Mouse (Mus musculus) lung, postnatal 10 days (tissue): ENCODE measurements around the gene Pcdh10.

ENCODE experiments used
- DNase-seq: peaks from one replicate; pipeline ENCODE4 v3.0.0; 2021

Gene Pcdh10

DNA sequence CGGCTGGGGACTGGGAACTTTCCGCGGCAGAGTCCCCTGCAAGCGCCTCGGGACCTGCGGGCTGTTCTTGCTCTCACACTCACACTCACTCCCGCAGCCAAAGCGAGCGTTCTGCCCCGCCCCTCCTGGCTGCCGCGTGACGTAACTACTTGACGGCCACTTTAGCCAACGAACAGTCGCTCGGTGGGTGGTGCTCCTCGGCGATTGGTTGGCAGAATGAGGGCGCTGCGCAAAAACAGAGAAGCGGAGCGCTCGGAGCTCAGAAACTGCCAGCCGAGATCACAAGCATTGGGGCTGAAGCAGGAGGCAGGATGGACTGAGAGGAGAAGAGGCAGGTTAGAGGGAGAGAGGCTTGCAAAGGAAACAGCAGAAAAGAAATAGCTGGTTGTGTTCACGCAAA lies at the start of gene Pcdh10:
TSS of gene Pcdh10 (plus strand) at position 254 of the 400 bp plus-strand sequence.
- DNase-seq = peak; percentile 93

- no peak for DNase-seq
Observed at GRCm38 (mm10) chr3:45355919-45356318, 22.3 kb upstream of the Pcdh10 start.

DNA sequence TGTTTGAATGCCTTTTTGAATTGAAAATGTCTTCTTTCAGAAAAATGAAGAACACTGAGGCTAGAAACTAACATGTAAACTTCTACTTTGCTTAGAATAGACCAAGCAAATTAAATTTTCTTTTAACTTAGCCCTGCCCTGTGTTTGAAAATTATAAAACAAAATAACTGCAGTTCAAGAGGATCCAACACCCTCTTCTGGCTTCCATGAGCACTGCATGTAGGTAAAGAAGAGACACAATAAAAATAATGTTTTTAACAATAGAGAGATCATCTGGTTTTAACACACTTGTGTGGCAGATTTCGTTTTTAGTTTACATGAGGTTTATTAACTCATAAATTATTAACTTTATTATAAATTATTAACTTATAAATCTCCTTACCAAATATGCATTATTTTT lies 9.2 kb upstream of the Pcdh10 start:
- no peak for DNase-seq

- peak; percentile 73 for DNase-seq
Observed at GRCm38 (mm10) chr3:45375761-45376500, 2.3 kb upstream of the Pcdh10 start.

DNA sequence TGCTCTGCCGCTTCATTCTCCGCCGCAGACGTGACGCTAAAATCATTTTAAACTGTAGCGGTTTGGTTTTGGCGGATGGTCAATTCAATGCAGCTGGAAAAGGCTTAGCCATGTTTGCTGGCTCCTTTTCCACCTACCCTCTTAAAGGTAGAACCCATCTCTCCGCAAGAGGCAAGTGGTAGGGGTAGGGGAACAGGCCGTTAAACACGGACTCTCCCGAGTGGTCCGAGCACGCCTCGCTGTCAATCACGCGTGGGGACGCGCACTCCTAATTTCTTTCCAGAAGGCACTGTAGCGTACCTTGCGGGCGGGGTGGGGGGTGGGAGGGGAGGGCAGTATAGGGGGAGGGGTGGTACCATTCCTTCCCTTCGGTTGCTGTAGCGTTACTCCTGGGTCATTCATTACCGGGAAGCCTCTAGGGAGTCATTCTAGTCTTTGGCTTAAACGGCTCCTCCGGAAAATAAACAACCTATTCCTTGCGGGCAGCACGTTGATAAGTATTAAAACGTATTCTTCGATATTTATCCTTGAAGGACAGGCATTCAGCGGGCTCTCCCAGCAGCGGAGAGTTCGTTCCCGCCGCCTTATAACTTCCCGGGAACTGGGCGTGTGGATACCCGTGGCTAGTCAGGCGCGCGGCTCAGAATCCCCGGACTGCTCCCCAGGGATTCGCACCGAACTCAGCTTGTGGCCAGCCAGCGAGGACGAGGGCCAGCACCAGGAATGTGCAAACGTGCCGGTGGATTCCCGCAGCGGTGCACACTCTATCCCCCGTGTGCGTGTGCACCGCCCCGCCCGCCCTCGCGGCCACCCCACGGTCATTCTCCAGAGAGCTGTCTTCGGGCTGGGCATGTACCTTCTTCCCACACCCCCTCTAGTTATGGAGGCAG lies 1.5 kb upstream of the Pcdh10 start:
- DNase-seq = no peak

- peak; percentile 11 for DNase-seq
Observed at GRCm38 (mm10) chr3:45377391-45377998, 703 bp upstream of the Pcdh10 start.

- DNase-seq = no peak
Observed at GRCm38 (mm10) chr3:45379541-45379971, 1.4 kb downstream of the Pcdh10 start.

DNA sequence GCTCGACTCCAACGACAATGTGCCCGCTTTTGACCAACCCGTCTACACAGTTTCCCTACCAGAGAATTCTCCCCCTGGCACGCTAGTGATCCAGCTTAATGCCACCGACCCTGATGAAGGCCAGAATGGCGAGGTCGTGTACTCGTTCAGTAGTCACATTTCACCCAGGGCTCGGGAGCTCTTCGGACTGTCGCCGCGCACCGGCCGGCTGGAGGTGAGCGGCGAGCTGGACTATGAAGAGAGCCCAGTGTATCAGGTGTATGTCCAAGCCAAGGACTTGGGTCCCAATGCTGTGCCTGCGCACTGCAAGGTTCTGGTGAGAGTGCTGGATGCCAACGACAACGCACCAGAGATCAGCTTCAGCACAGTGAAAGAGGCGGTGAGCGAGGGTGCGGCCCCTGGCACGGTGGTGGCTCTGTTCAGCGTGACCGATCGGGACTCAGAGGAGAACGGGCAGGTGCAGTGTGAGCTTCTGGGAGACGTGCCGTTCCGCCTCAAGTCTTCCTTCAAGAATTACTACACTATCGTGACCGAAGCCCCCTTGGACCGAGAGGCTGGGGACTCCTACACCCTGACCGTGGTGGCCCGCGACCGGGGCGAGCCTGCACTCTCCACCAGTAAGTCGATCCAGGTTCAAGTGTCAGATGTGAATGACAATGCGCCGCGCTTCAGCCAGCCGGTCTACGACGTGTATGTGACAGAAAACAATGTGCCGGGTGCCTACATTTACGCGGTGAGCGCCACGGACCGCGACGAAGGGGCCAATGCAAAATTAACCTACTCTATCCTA lies 2.0 kb downstream of the Pcdh10 start:
- no peak for DNase-seq

- DNase-seq = no peak
Observed at GRCm38 (mm10) chr3:45380811-45381761, 2.9 kb downstream of the Pcdh10 start.

DNA sequence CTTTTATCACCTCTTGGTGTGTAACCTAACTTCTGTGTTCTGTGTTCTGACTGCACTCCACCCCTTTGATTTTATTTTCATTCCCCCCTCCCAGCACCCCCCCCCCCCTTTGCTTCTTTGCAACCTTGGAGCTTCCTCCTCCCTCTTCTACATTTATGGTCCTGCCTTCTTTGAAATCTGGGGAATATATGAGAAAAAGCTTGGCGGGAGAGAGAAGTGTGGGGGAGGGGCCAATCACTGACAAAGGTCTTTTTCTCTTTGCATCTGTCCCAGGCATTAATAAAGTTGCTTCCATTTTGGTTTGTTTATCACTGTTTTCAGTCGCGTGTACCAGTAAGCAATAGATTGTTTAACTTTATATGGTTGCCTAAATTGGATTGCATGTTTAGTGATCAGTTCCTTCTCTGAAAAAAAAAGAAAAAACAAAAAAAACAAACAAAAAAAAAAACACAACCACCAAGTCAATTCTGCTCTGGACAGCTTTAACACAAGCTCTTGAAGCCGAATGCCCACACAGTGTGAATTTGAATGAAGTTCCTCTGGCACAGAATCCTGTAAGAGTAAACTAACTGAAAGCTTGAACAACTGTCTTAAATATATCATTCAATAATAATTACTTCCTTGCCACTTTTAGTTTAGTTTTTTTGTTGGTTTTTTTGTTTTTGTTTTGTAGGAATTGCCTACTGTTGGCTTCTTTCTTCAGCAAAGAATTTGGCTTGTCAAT lies 4.0 kb downstream of the Pcdh10 start:
- no peak for DNase-seq

GRCm38 (mm10) chr3:45383831-45384230 lies 5.6 kb downstream of the Pcdh10 start:
- DNase-seq = no peak

- DNase-seq = no peak
Observed at GRCm38 (mm10) chr3:45385028-45385427, 6.8 kb downstream of the Pcdh10 start.

- no peak for DNase-seq
Observed at GRCm38 (mm10) chr3:45385451-45385850, 7.3 kb downstream of the Pcdh10 start.

GRCm38 (mm10) chr3:45386512-45386911 lies 8.3 kb downstream of the Pcdh10 start:
- DNase-seq = no peak

DNA sequence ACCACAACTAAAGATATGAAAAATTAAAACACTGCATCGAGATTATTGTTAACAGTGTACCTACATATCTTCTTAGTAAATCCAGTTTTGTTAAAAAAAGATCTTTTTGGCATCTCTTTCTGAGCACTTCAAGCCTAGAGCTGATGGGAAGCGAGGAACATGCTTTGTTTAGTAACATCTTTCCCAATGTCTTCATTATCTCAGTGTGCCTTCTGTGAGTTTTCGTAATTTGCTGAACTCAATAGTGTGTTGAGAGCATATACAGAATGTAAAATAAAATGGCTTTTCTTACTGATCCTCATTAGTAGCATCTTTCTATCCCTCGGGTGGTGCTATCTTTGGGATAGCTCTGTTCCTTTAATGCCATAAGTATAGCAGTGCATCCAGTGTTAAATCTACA lies 18.9 kb downstream of the Pcdh10 start:
- no peak for DNase-seq

GRCm38 (mm10) chr3:45403239-45403638 lies 25.0 kb downstream of the Pcdh10 start:
- DNase-seq = no peak

GRCm38 (mm10) chr3:45431691-45432090 lies 53.5 kb downstream of the Pcdh10 start:
- DNase-seq = no peak

DNA sequence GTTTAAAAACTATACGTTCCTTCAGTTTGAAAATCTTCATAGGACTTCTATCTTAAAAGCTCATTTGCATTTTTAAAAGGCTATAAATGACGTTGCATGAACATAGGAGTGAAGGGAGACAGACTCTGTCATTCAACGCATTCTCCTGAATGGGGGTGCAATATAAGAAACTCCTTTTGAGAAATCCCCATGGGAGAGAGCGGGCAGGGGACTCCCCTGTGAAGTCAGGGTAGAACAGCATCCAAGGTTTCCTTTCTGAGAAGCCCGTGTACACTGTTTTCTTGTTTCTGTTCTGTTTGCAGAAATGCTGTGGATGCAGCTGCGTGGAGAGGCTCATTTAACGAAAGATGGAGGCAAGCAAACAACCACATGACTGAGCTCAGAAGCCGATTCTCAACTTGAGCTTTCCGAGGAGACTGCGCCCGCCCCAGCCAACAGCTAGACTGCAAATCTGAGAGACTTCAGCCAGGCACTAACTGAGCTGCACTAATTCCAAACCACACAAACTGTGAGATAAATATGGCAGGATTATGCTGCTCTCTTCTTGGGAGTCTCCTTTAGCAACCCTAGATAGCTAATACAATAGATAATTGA lies 54.1 kb downstream of the Pcdh10 start:
- DNase-seq = no peak
